In the genomic region with DNA sequence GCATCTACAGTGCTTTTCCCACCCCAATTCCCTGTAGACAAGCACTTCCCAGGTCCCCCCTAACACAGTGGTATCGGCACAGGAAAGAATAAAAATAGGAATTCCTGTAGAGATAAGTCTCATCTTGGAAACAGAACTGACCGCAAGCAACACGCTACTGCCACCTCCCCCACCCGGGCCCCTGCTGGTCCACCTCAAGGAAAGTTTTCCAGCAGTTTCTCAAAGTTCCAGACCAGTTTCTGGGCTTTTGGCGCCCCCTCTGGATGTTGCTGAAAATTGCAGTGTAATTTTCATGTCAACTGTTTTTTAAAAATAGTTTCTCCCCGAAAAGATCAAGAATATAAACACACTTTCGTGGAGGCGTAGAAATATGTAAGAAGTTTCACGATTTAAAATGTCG, we compare ENCODE assay signal across 8 mouse cellular contexts. TPM values are rescaled to one million over a fixed set of nuclear protein-coding genes. Genes with fewer than 3 reads are reported as not detected.
DNase-seq lines count a peak whose midpoint lies in the region; ATAC-seq and TF ChIP-seq lines count a peak whose summit lies in the region.

No protein-coding gene starts in this region.

- H3K4me1 ChIP-seq in embryonic facial prominence, embryonic 10.5 days = peaks cover 62% of the 10 kb centered on the region
- H3K4me1 ChIP-seq in hindbrain, embryonic 12.5 days = peaks cover 35% of the 10 kb centered on the region
- H3K4me1 ChIP-seq in liver, embryonic 14.5 days (replicated peaks; ENCODE audit: control insufficient read depth in 2 of 2, insufficient read depth in 2 of 2, low read length in 1 of 2) = no peaks in the 10 kb centered on the region
- peaks cover 10% of the 10 kb centered on the region for H3K4me1 ChIP-seq in stomach, embryonic 16.5 days (ENCODE audit: control insufficient read depth, insufficient read depth, low read length)

- peaks cover 53% of the 10 kb centered on the region for H3K27me3 ChIP-seq in embryonic facial prominence, embryonic 10.5 days (replicated peaks; ENCODE audit: low read depth, poor library complexity, severe bottlenecking)
- H3K27me3 ChIP-seq in hindbrain, embryonic 12.5 days = peaks cover 32% of the 10 kb centered on the region
- H3K27me3 ChIP-seq in liver, embryonic 14.5 days (ENCODE audit: control insufficient read depth, insufficient read depth, low read length) = peaks cover 60% of the 10 kb centered on the region
- peaks cover 5% of the 10 kb centered on the region; the same call in 1 of the 2 replicates for H3K27me3 ChIP-seq in stomach, embryonic 16.5 days (ENCODE audit: control insufficient read depth, insufficient read depth, low read length)

- H3K4me2 ChIP-seq in hindbrain, embryonic 12.5 days (replicated peaks) = peak overlapping the region; percentile 96; the same call in 1 of the 2 replicates
- H3K4me2 ChIP-seq in liver, embryonic 14.5 days (ENCODE audit: low read depth) = no peak overlapping the region
- H3K4me2 ChIP-seq in stomach, embryonic 16.5 days (ENCODE audit: low read depth, low read length) = peak overlapping the region; percentile 11; the same call in 1 of the 2 replicates

- no peak for ATAC-seq in hindbrain, embryonic 12.5 days (ENCODE audit: low FRiP score)
- ATAC-seq in liver, embryonic 14.5 days (ENCODE audit: insufficient read depth) = no peak
- ATAC-seq in stomach, embryonic 16.5 days (ENCODE audit: insufficient read depth, low FRiP score) = no peak

- TF ChIP-seq EP300 in liver, embryonic 14.5 days (IDR thresholded peaks at IDR 0.05; ENCODE audit: low read depth) = no peak

- H3K9ac ChIP-seq in hindbrain, embryonic 12.5 days = no peak overlapping the region
- H3K9ac ChIP-seq in liver, embryonic 14.5 days (replicated peaks) = no peak overlapping the region
- no peak overlapping the region for H3K9ac ChIP-seq in stomach, embryonic 16.5 days (ENCODE audit: low read length)

- no peaks in the 10 kb centered on the region for H3K9me3 ChIP-seq in embryonic facial prominence, embryonic 10.5 days
- no peaks in the 10 kb centered on the region for H3K9me3 ChIP-seq in hindbrain, embryonic 12.5 days (replicated peaks)
- no peaks in the 10 kb centered on the region for H3K9me3 ChIP-seq in liver, embryonic 14.5 days (ENCODE audit: control insufficient read depth, low read length)
- no peaks in the 10 kb centered on the region for H3K9me3 ChIP-seq in stomach, embryonic 16.5 days (replicated peaks; ENCODE audit: control insufficient read depth, low read length)

- DNase-seq in heart, adult 18-20 months = peak; percentile 14 to 54
- DNase-seq in heart, adult 8-10 months (ENCODE audit: low spot score) = no peak
- DNase-seq in ES-CJ7 (ENCODE audit: low read depth, low spot score) = peak; percentile 33
- peak; percentile 81 for DNase-seq in embryonic facial prominence, embryonic 10.5 days (ENCODE audit: low spot score)
- DNase-seq in liver, embryonic 14.5 days (ENCODE audit: low read depth in 3 of 3, low spot score in 3 of 3) = no peak
- no peak for DNase-seq in spleen, adult 12 weeks (ENCODE audit: low spot score)

- peak; percentile 50 for TF ChIP-seq CTCF in liver, embryonic 14.5 days (IDR thresholded peaks at IDR 0.05; ENCODE audit: low read depth)

- peaks cover 11% of the 10 kb centered on the region for H3K36me3 ChIP-seq in embryonic facial prominence, embryonic 10.5 days (replicated peaks)
- 0 out of 2 replicates have a peak, but pooled peaks cover 4% of the 10 kb centered on the region for H3K36me3 ChIP-seq in hindbrain, embryonic 12.5 days
- no peaks in the 10 kb centered on the region for H3K36me3 ChIP-seq in liver, embryonic 14.5 days (replicated peaks; ENCODE audit: control insufficient read depth, insufficient read depth, low read depth)
- H3K36me3 ChIP-seq in stomach, embryonic 16.5 days (ENCODE audit: control insufficient read depth, insufficient read depth, low read length) = no peaks in the 10 kb centered on the region

- no peak overlapping the region for H3K4me3 ChIP-seq in embryonic facial prominence, embryonic 10.5 days
- H3K4me3 ChIP-seq in hindbrain, embryonic 12.5 days = no peak overlapping the region
- no peak overlapping the region for H3K4me3 ChIP-seq in liver, embryonic 14.5 days (ENCODE audit: insufficient read depth in 1 of 2, low read depth in 2 of 2, low read length in 2 of 2)
- no peak overlapping the region for H3K4me3 ChIP-seq in stomach, embryonic 16.5 days (replicated peaks; ENCODE audit: low read length)

- H3K27ac ChIP-seq in embryonic facial prominence, embryonic 10.5 days (replicated peaks) = no peak overlapping the region; the same call in 1 of the 2 replicates
- H3K27ac ChIP-seq in hindbrain, embryonic 12.5 days = no peak overlapping the region
- H3K27ac ChIP-seq in liver, embryonic 14.5 days = no peak overlapping the region
- H3K27ac ChIP-seq in stomach, embryonic 16.5 days (ENCODE audit: low read length) = no peak overlapping the region

- under 1% methylated on average over 10 of the region's 10 CpGs for WGBS in embryonic facial prominence, embryonic 10.5 days
- 3% methylated on average over 10 of the region's 10 CpGs for WGBS in hindbrain, embryonic 12.5 days
- WGBS in liver, embryonic 14.5 days (ENCODE audit: insufficient replicate concordance) = 1% methylated on average over 10 of the region's 10 CpGs
- under 1% methylated on average over 10 of the region's 10 CpGs for WGBS in stomach, embryonic 16.5 days

RNA-seq across cellular contexts. Expression of a gene that starts 2.3 kb away (rescaled TPM):
- 1 to 10 TPM; 1.0 to 1.2 TPM for total RNA-seq in heart, adult 18-20 months (2021)
- 1 to 10 TPM; 1.2 to 2.2 (median 1.6) TPM for total RNA-seq in heart, adult 8-10 months (2022)
- 108 and 112 TPM in 2 replicates for polyA plus RNA-seq in embryonic facial prominence, embryonic 10.5 days (2016; fragmentation: Nextera tagmentation; extraction: Ambion mirVana)
- 196 and 197 TPM in 2 replicates for polyA plus RNA-seq in hindbrain, embryonic 12.5 days (2016; fragmentation: Nextera tagmentation; extraction: Ambion mirVana)
- polyA plus RNA-seq in liver, embryonic 14.5 days (2012; rRNA removed) = 0.29 and 0.30 TPM in 2 replicates
- 0.43 and 0.60 TPM in 2 replicates for polyA plus RNA-seq in liver, embryonic 14.5 days (2014; fragmentation: Nextera tagmentation; extraction: Ambion mirVana)
- polyA plus RNA-seq in stomach, embryonic 16.5 days (2015; fragmentation: Nextera tagmentation; extraction: Ambion mirVana) = 31.2 and 32.4 TPM in 2 replicates

Comparison
In these comparisons a context has a peak if more than half of its experiments do, and no peak if none do; other contexts are left out.
1. DNase-seq: peak in heart, adult 18-20 months (2 of 2), ES-CJ7 (single experiment) and embryonic facial prominence, embryonic 10.5 days (single experiment); none in heart, adult 8-10 months (single experiment), liver, embryonic 14.5 days (0 of 3) and spleen, adult 12 weeks (single experiment).
2. RNA of a gene that starts 2.3 kb away (polyA plus RNA-seq): 196 to 197 TPM in hindbrain, embryonic 12.5 days, 108 to 112 TPM in embryonic facial prominence, embryonic 10.5 days and 31.2 to 32.4 TPM in stomach, embryonic 16.5 days; 0.29 to 0.60 TPM in liver, embryonic 14.5 days; every median in the first group is over 10 times any median in the second.